Mouse (Mus musculus): ENCODE data around the gene Sult5a1. TPM values are rescaled to one million over a fixed set of nuclear protein-coding genes. Genes with fewer than 3 reads are reported as not detected.

The Sult5a1 gene
- total and polyA plus RNA-seq, 2 experiments from 2014 or later = 2.2 to 2.8 TPM

DNA sequence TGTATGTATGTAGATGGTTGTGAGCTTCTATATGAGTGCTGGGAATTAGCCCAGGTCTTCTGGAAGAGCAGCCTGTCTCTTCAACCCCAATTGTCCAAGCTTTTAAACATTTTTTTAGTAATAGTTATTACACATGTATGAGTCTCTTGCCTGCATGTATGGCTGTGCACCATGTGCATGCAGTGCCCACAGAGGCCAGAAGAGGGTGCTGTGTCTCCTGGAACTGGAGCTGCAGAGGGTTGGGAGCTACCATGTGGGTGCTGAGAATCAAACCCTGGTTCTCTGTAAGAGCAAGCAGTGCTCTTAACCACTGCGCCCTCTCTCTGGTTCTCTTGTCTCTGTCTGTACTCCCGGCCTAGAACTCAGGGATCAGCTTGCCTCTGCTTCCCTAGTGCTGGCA, 25.2 kb downstream of the Sult5a1 start:
- Histone ChIP-seq H3K27me3 (ENCODE audit: insufficient read depth, low read length) (no peaks in the 10 kb centered on the region), H3K9ac (replicated peaks; ENCODE audit: low read length, poor library complexity, severe bottlenecking) (no peak overlapping the region), H3K36me3 (ENCODE audit: insufficient read depth, low read length) (no peaks in the 10 kb centered on the region), H3K4me1 (ENCODE audit: insufficient read depth, low read length) (peaks cover 11% of the 10 kb centered on the region; the same call in 1 of the 2 replicates), H3K27ac (ENCODE audit: low read depth, low read length) (no peak overlapping the region), H3K4me2 (ENCODE audit: low read depth, low read length, poor library complexity, severe bottlenecking) (no peak overlapping the region), H3K4me3 (ENCODE audit: low read depth, low read length) (no peak overlapping the region), H3K9me3 (ENCODE audit: low read length) (no peaks in the 10 kb centered on the region)
- no peak for DNase-seq (ENCODE audit: low spot score)
- TF ChIP-seq CTCF (IDR thresholded peaks at IDR 0.05) = peak; percentile 17; the same call in 1 of the 2 replicates
- 100% methylated on average over 2 of the region's 2 CpGs for WGBS
- ATAC-seq (ENCODE audit: low FRiP score) = no peak

DNA sequence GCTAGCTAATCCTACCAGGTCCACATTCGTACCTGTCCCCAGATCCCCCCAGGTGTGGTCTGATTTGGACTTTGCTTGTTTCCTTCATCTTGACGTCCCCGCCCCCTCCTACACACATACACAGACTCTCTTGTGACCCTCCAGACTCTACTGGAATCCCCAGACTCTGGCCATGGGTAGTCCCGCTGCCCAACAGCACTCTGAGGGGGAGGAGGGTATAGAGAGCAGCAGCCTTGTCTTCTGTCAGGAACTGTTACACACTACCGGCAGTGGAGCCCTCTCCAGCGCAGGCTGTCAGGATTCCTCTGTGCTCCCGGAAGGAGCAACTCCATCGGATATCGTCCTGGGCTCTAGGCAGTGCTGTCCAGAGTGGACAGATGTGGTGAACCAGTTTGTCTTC, 27.1 kb downstream of the Sult5a1 start:
- Histone ChIP-seq H3K4me2 (ENCODE audit: low read depth, low read length, poor library complexity, severe bottlenecking) (no peak overlapping the region), H3K27me3 (ENCODE audit: insufficient read depth, low read length) (peaks cover 8% of the 10 kb centered on the region), H3K4me1 (ENCODE audit: insufficient read depth, low read length) (peaks cover 11% of the 10 kb centered on the region; the same call in 1 of the 2 replicates), H3K36me3 (ENCODE audit: insufficient read depth, low read length) (no peaks in the 10 kb centered on the region), H3K27ac (ENCODE audit: low read depth, low read length) (no peak overlapping the region), H3K9me3 (ENCODE audit: low read length) (no peaks in the 10 kb centered on the region), H3K9ac (replicated peaks; ENCODE audit: low read length, poor library complexity, severe bottlenecking) (no peak overlapping the region), H3K4me3 (ENCODE audit: low read depth, low read length) (no peak overlapping the region)
- DNase-seq (ENCODE audit: low spot score) = no peak
- no peak for ATAC-seq (ENCODE audit: low FRiP score)
- no peak for TF ChIP-seq CTCF (IDR thresholded peaks at IDR 0.05)
- WGBS = 73% methylated on average over 9 of the region's 9 CpGs

DNA sequence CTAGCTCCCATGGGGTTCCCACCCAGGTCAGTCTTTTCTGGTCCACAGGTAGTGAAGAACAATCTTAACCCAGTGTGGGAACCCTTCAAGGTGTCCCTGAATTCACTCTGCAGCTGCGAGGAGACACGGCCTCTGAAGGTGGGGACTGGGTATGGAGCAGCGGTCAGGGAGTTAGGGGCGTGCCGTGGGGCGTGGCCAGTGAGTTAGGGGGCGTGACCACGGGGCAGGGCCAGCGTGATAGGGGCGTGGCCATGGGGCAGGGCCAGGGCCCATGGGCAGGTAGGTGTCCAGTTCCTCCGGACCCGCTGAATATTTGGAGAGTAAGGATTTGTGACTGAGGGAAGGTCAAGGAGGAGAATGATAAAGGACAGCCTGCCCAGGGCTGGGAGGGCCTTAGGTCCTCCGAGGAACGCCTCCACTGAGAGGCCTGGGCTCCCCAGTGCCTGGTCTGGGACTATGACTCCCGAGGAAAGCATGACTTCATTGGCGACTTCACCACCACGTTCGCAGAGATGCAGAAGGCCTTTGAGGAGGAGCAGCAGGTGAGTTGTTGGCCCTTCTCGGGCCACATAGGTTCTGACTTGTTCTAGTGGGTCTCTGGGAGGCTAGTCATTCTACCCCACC, 31.8 kb downstream of the Sult5a1 start:
- ATAC-seq (ENCODE audit: low FRiP score) (peak; percentile 31; the same call in 1 of the 2 replicates), DNase-seq (ENCODE audit: low spot score) (no peak)
- Histone ChIP-seq H3K36me3 (ENCODE audit: insufficient read depth, low read length) (no peaks in the 10 kb centered on the region), H3K27ac (ENCODE audit: low read depth, low read length) (no peak overlapping the region), H3K9me3 (ENCODE audit: low read length) (no peaks in the 10 kb centered on the region), H3K4me3 (ENCODE audit: low read depth, low read length) (no peak overlapping the region), H3K4me2 (ENCODE audit: low read depth, low read length, poor library complexity, severe bottlenecking) (no peak overlapping the region), H3K9ac (replicated peaks; ENCODE audit: low read length, poor library complexity, severe bottlenecking) (no peak overlapping the region), H3K27me3 (ENCODE audit: insufficient read depth, low read length) (peaks cover 8% of the 10 kb centered on the region), H3K4me1 (ENCODE audit: insufficient read depth, low read length) (no peaks in the 10 kb centered on the region)
- WGBS = 9% methylated on average over 19 of the region's 19 CpGs
- TF ChIP-seq CTCF (IDR thresholded peaks at IDR 0.05) = no peak

DNA sequence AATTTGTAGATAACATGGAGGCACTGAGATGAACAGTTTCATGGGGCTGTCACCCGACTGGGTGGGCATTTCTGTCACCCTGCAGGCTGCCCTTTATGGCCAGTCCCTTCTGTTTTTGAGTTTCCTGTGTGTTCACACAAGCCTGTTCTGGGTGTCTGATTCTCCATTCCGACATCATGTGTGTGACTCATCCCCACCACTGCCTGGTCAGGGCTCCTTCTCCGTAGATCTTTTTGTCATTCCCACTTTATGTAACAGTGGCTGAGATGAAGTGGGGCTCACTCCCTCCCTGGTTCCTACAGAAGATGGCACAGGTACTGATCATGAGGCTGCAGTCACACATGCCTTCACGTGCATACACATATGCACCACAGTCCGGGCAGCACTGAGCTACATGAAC, 35.4 kb downstream of the Sult5a1 start:
- H3K4me1 ChIP-seq (ENCODE audit: insufficient read depth, low read length) = no peaks in the 10 kb centered on the region
- WGBS = 77% methylated on average over 5 of the region's 5 CpGs
- no peaks in the 10 kb centered on the region for H3K36me3 ChIP-seq (ENCODE audit: insufficient read depth, low read length)
- H3K9me3 ChIP-seq (ENCODE audit: low read length) = no peaks in the 10 kb centered on the region
- ATAC-seq (ENCODE audit: low FRiP score) = no peak
- H3K9ac ChIP-seq (replicated peaks; ENCODE audit: low read length, poor library complexity, severe bottlenecking) = no peak overlapping the region
- DNase-seq (ENCODE audit: low spot score) = no peak
- H3K27ac ChIP-seq (ENCODE audit: low read depth, low read length) = no peak overlapping the region
- H3K27me3 ChIP-seq (ENCODE audit: insufficient read depth, low read length) = peaks cover 15% of the 10 kb centered on the region
- no peak overlapping the region for H3K4me3 ChIP-seq (ENCODE audit: low read depth, low read length)
- TF ChIP-seq CTCF (IDR thresholded peaks at IDR 0.05) = no peak
- no peak overlapping the region for H3K4me2 ChIP-seq (ENCODE audit: low read depth, low read length, poor library complexity, severe bottlenecking)

DNA sequence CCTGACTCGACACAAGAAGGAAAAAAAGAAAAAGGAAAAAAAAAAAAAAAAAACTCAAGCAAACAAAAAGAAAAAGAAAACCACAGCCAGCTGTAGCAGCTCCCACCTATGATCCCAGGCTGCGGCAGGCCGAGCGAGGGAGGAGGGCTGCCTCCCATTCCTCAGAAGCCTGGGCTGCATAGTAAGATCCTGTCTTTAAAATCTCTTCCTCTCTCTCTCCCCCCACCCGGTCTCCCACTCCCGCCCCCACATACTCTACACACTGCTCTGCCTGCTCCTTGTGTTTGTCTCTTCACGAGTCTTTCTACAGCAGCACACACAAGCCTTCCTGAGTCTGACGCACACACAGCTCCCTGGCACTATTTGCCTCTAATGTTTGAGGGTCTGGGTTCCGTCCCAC, 36.1 kb downstream of the Sult5a1 start:
- Histone ChIP-seq H3K27ac (ENCODE audit: low read depth, low read length) (no peak overlapping the region), H3K9ac (replicated peaks; ENCODE audit: low read length, poor library complexity, severe bottlenecking) (no peak overlapping the region), H3K27me3 (ENCODE audit: insufficient read depth, low read length) (peaks cover 11% of the 10 kb centered on the region), H3K36me3 (ENCODE audit: insufficient read depth, low read length) (no peaks in the 10 kb centered on the region), H3K4me3 (ENCODE audit: low read depth, low read length) (no peak overlapping the region), H3K9me3 (ENCODE audit: low read length) (no peaks in the 10 kb centered on the region), H3K4me2 (ENCODE audit: low read depth, low read length, poor library complexity, severe bottlenecking) (no peak overlapping the region), H3K4me1 (ENCODE audit: insufficient read depth, low read length) (0 out of 2 replicates have a peak, but pooled peaks cover 3% of the 10 kb centered on the region)
- no peak for TF ChIP-seq CTCF (IDR thresholded peaks at IDR 0.05)
- ATAC-seq (ENCODE audit: low FRiP score) (no peak), DNase-seq (ENCODE audit: low spot score) (no peak)
- 70% methylated on average over 9 of the region's 9 CpGs for WGBS

DNA sequence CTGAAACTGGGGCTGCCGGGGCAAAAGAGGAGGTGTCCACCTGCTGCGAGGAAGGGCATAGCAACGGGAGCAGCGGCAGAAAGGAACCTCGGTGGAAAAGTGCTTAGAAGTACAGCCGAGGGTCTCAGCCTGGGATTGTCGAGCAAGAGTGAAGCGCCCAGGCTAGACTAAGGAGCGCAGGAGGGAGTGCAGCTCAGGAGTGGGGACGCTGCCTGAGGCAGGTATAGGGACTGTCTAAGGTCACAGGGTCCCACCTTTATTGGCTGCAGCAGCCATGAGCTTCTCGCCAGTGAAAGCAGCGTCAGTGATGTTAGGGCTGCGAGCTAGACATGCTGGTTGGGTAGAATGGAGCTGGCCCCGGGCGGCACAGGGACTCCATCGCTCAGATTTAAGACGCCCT, 40.4 kb downstream of the Sult5a1 start:
- Histone ChIP-seq H3K9ac (replicated peaks; ENCODE audit: low read length, poor library complexity, severe bottlenecking) (peak overlapping the region; percentile 61), H3K4me3 (ENCODE audit: low read depth, low read length) (peak overlapping the region; percentile 51), H3K9me3 (ENCODE audit: low read length) (no peaks in the 10 kb centered on the region), H3K27me3 (ENCODE audit: insufficient read depth, low read length) (peaks cover 19% of the 10 kb centered on the region), H3K4me1 (ENCODE audit: insufficient read depth, low read length) (0 out of 2 replicates have a peak, but pooled peaks cover 4% of the 10 kb centered on the region), H3K4me2 (ENCODE audit: low read depth, low read length, poor library complexity, severe bottlenecking) (peak overlapping the region; percentile 87), H3K27ac (ENCODE audit: low read depth, low read length) (no peak overlapping the region), H3K36me3 (ENCODE audit: insufficient read depth, low read length) (no peaks in the 10 kb centered on the region)
- ATAC-seq (ENCODE audit: low FRiP score) (no peak), DNase-seq (ENCODE audit: low spot score) (no peak)
- WGBS = 1% methylated on average over 17 of the region's 17 CpGs
- no peak for TF ChIP-seq CTCF (IDR thresholded peaks at IDR 0.05)

Measured in midbrain, postnatal 0 days (tissue).